In genomic region chr13:83016686-83017085, GRCm38 (mm10) we compare ENCODE assay signal across 31 mouse cellular contexts.
DNase-seq lines count a peak whose midpoint lies in the region; ATAC-seq and TF ChIP-seq lines count a peak whose summit lies in the region.
"Had no signal": no experiment of that assay in that cellular context is flagged by ENCODE, and none has a peak within 500 bp of the region (broad histone marks: within the 10 kb centered on the region; RNA-seq: fewer than 3 reads in every experiment).

No protein-coding gene starts in this region.

- H3K4me2 ChIP-seq in forebrain, embryonic 13.5 days: no peak overlapping the region
- no peak overlapping the region for H3K4me2 ChIP-seq in forebrain, embryonic 16.5 days (ENCODE audit: low read length)
- H3K4me2 ChIP-seq: embryonic facial prominence, embryonic 15.5 days; heart, embryonic 15.5 days; hindbrain, embryonic 13.5 days; kidney, embryonic 15.5 days; limb, embryonic 15.5 days; liver, embryonic 13.5 days; neural tube, embryonic 12.5 days had no signal

- H3K9me3 ChIP-seq in forebrain, embryonic 13.5 days (replicated peaks): peaks cover 7% of the 10 kb centered on the region; the same call in 1 of the 2 replicates
- no peaks in the 10 kb centered on the region for H3K9me3 ChIP-seq in forebrain, embryonic 10.5 days
- H3K9me3 ChIP-seq in forebrain, embryonic 16.5 days (ENCODE audit: control insufficient read depth, low read length): no peaks in the 10 kb centered on the region
- H3K9me3 ChIP-seq: embryonic facial prominence, embryonic 10.5 days; embryonic facial prominence, embryonic 15.5 days; G1E; heart, embryonic 15.5 days; hindbrain, embryonic 13.5 days; kidney, embryonic 15.5 days; limb, embryonic 10.5 days; limb, embryonic 15.5 days; liver, embryonic 13.5 days; neural tube, embryonic 12.5 days had no signal

- no peak for TF ChIP-seq CTCF in kidney, adult 2 months (conservative IDR thresholded peaks at IDR 0.05; ENCODE audit: insufficient read depth, insufficient read length, low read depth, low read length)

- no peak for DNase-seq in forebrain, embryonic 10.5 days (ENCODE audit: extremely low spot score, low spot score)
- peak; percentile 10 for DNase-seq in kidney, adult 2 months
- DNase-seq in kidney, postnatal 14 days: no peak
- peak; percentile 12 for DNase-seq in ES-CJ7 (ENCODE audit: low read depth, low spot score)
- no peak for DNase-seq in c-Kit-positive CD71-positive TER-119-positive erythroid progenitor cells, embryonic 14.5 days (ENCODE audit: low spot score)
- no peak for DNase-seq in gastrocnemius, adult 18-20 months (ENCODE audit: low spot score)
- DNase-seq: adrenal gland, postnatal 14 days; cerebellum, adult 8-10 months; cerebellum, postnatal 25 days; gastrocnemius, adult 2 months; heart, postnatal 36 days; layer of hippocampus, postnatal 36 days; liver, embryonic 13.5 days; lung, adult 18-20 months had no signal

- peak; percentile 62; the same call in 1 of the 2 replicates for ATAC-seq in forebrain, embryonic 13.5 days
- peak; percentile 63 for ATAC-seq in forebrain, embryonic 16.5 days
- ATAC-seq: intestine, embryonic 16.5 days; lung, postnatal 0 days; midbrain, embryonic 16.5 days had no signal

- TF ChIP-seq POLR2A in kidney, adult 2 months (IDR thresholded peaks at IDR 0.05; ENCODE audit: low read depth, low read length): no peak

- H3K4me1 ChIP-seq in forebrain, embryonic 13.5 days: no peaks in the 10 kb centered on the region
- H3K4me1 ChIP-seq in forebrain, embryonic 10.5 days: peaks cover 5% of the 10 kb centered on the region
- H3K4me1 ChIP-seq in kidney, adult 2 months (ENCODE audit: control insufficient read depth, insufficient read depth, low read length): no peaks in the 10 kb centered on the region
- no peaks in the 10 kb centered on the region for H3K4me1 ChIP-seq in forebrain, embryonic 16.5 days (replicated peaks; ENCODE audit: control insufficient read depth, insufficient read depth, low read length)
- H3K4me1 ChIP-seq: embryonic facial prominence, embryonic 15.5 days; heart, embryonic 15.5 days; hindbrain, embryonic 13.5 days; kidney, embryonic 15.5 days; limb, embryonic 10.5 days; limb, embryonic 15.5 days; neural tube, embryonic 12.5 days had no signal

- no peak overlapping the region for H3K4me3 ChIP-seq in forebrain, embryonic 13.5 days
- no peak overlapping the region for H3K4me3 ChIP-seq in forebrain, embryonic 10.5 days
- H3K4me3 ChIP-seq in kidney, adult 2 months (ENCODE audit: insufficient read depth, low read depth, low read length): no peak overlapping the region
- no peak overlapping the region for H3K4me3 ChIP-seq in forebrain, embryonic 16.5 days (replicated peaks; ENCODE audit: low read length)
- H3K4me3 ChIP-seq: embryonic facial prominence, embryonic 10.5 days; embryonic facial prominence, embryonic 15.5 days; gastrocnemius, adult 2 months; heart, embryonic 15.5 days; hindbrain, embryonic 13.5 days; kidney, embryonic 15.5 days; limb, embryonic 10.5 days; limb, embryonic 15.5 days; liver, embryonic 13.5 days; midbrain, embryonic 10.5 days; myocyte; neural tube, embryonic 12.5 days had no signal

- no peaks in the 10 kb centered on the region for H3K27me3 ChIP-seq in forebrain, embryonic 13.5 days
- no peaks in the 10 kb centered on the region for H3K27me3 ChIP-seq in forebrain, embryonic 10.5 days (ENCODE audit: poor library complexity, severe bottlenecking)
- no peaks in the 10 kb centered on the region for H3K27me3 ChIP-seq in kidney, adult 2 months (replicated peaks; ENCODE audit: control insufficient read depth, insufficient read depth, low read length)
- no peaks in the 10 kb centered on the region for H3K27me3 ChIP-seq in forebrain, embryonic 16.5 days (replicated peaks; ENCODE audit: control insufficient read depth, insufficient read depth, low read length)
- H3K27me3 ChIP-seq: CH12.LX; embryonic facial prominence, embryonic 15.5 days; heart, embryonic 15.5 days; hindbrain, embryonic 13.5 days; kidney, embryonic 15.5 days; limb, embryonic 15.5 days; liver, embryonic 13.5 days; neural tube, embryonic 12.5 days had no signal

- no peak overlapping the region for H3K9ac ChIP-seq in forebrain, embryonic 13.5 days
- H3K9ac ChIP-seq in forebrain, embryonic 16.5 days (replicated peaks; ENCODE audit: low read depth, low read length): no peak overlapping the region
- H3K9ac ChIP-seq: embryonic facial prominence, embryonic 15.5 days; heart, embryonic 15.5 days; hindbrain, embryonic 13.5 days; kidney, embryonic 15.5 days; limb, embryonic 15.5 days; liver, embryonic 13.5 days; neural tube, embryonic 12.5 days had no signal

- H3K36me3 ChIP-seq in forebrain, embryonic 13.5 days (ENCODE audit: poor library complexity, severe bottlenecking): no peaks in the 10 kb centered on the region
- no peaks in the 10 kb centered on the region for H3K36me3 ChIP-seq in forebrain, embryonic 10.5 days (replicated peaks)
- H3K36me3 ChIP-seq in kidney, adult 2 months (ENCODE audit: control insufficient read depth, insufficient read depth, low read length): no peaks in the 10 kb centered on the region
- no peaks in the 10 kb centered on the region for H3K36me3 ChIP-seq in forebrain, embryonic 16.5 days (ENCODE audit: control insufficient read depth, insufficient read depth)
- H3K36me3 ChIP-seq: embryonic facial prominence, embryonic 10.5 days; embryonic facial prominence, embryonic 15.5 days; G1E; heart, embryonic 15.5 days; hindbrain, embryonic 13.5 days; kidney, embryonic 15.5 days; limb, embryonic 10.5 days; limb, embryonic 15.5 days; liver, embryonic 13.5 days; midbrain, embryonic 10.5 days; neural tube, embryonic 12.5 days had no signal

- no peak overlapping the region for H3K27ac ChIP-seq in forebrain, embryonic 13.5 days
- no peak overlapping the region for H3K27ac ChIP-seq in forebrain, embryonic 10.5 days
- no peak overlapping the region for H3K27ac ChIP-seq in kidney, adult 2 months (ENCODE audit: insufficient read depth, low read depth, low read length)
- no peak overlapping the region; the same call in 1 of the 2 replicates for H3K27ac ChIP-seq in forebrain, embryonic 16.5 days (ENCODE audit: low read length)
- H3K27ac ChIP-seq: embryonic facial prominence, embryonic 10.5 days; embryonic facial prominence, embryonic 15.5 days; gastrocnemius, adult 2 months; heart, embryonic 15.5 days; hindbrain, embryonic 13.5 days; kidney, embryonic 15.5 days; limb, embryonic 10.5 days; limb, embryonic 15.5 days; liver, embryonic 13.5 days; midbrain, embryonic 10.5 days; neural tube, embryonic 12.5 days had no signal

Comparison
In these comparisons a context has a peak if more than half of its experiments do, and no peak if none do; other contexts are left out.
1. DNase-seq: peak in kidney, adult 2 months (single experiment) and ES-CJ7 (single experiment); none in forebrain, embryonic 10.5 days (single experiment), kidney, postnatal 14 days (single experiment), c-Kit-positive CD71-positive TER-119-positive erythroid progenitor cells, embryonic 14.5 days (single experiment) and gastrocnemius, adult 18-20 months (single experiment).